Mouse (Mus musculus): ENCODE results near the gene Sorl1. TPM values are rescaled to one million over a fixed set of nuclear protein-coding genes. Genes with fewer than 3 reads are reported as not detected.

Gene Sorl1
- total RNA-seq, 2 experiments from 2014 or later: 12.5 to 13.3 TPM

- DNase-seq: no peak
- intact Hi-C loops (cut with DNase I): loop anchor here (5.0 kb wide), 3 partner anchors 51 to 119 kb away; no protein-coding TSS in a partner anchor
Observed at GRCm38 (mm10) chr9:42123204-42123603, 893 bp downstream of the Sorl1 start.

GRCm38 (mm10) chr9:42122441-42122840, 1.7 kb downstream of the Sorl1 start:
- intact Hi-C loops (cut with DNase I): loop anchor here (5.0 kb wide), 3 partner anchors 50 to 120 kb away; no protein-coding TSS in a partner anchor

GRCm38 (mm10) chr9:42121631-42122354, 2.3 kb downstream of the Sorl1 start:
- intact Hi-C loops (cut with DNase I): loop anchor here (5.0 kb wide), 3 partner anchors 49 to 121 kb away; no protein-coding TSS in a partner anchor
- no peak for DNase-seq

More at GRCm38 (mm10) chr9:42122441-42122840, 1.7 kb downstream of the Sorl1 start:
- no peak for DNase-seq

GRCm38 (mm10) chr9:42116418-42117056, 7.6 kb downstream of the Sorl1 start:
- intact Hi-C loops (cut with DNase I): no loop called here
- no peak for DNase-seq

GRCm38 (mm10) chr9:42115078-42115477, 9.0 kb downstream of the Sorl1 start:
- intact Hi-C loops (cut with DNase I): no loop called here
- DNase-seq: no peak

GRCm38 (mm10) chr9:42113316-42113715, 10.8 kb downstream of the Sorl1 start:
- DNase-seq: no peak
- intact Hi-C loops (cut with DNase I): no loop called here

- DNase-seq: no peak
- intact Hi-C loops (cut with DNase I): no loop called here
Observed at GRCm38 (mm10) chr9:42112691-42113090, 11.4 kb downstream of the Sorl1 start.

- intact Hi-C loops (cut with DNase I): no loop called here
- no peak for DNase-seq
Observed at GRCm38 (mm10) chr9:42111256-42111655, 12.8 kb downstream of the Sorl1 start.

GRCm38 (mm10) chr9:42109837-42110451, 14.2 kb downstream of the Sorl1 start:
- peak in 1 of 2 experiments; percentile 31 for DNase-seq
- intact Hi-C loops (cut with DNase I): no loop called here

- no peak for DNase-seq
- intact Hi-C loops (cut with DNase I): no loop called here
Observed at GRCm38 (mm10) chr9:42109131-42109530, 15.0 kb downstream of the Sorl1 start.

GRCm38 (mm10) chr9:42108369-42108951, 15.6 kb downstream of the Sorl1 start:
- intact Hi-C loops (cut with DNase I): no loop called here
- no peak for DNase-seq

GRCm38 (mm10) chr9:42107062-42107461, 17.0 kb downstream of the Sorl1 start:
- DNase-seq: no peak
- intact Hi-C loops (cut with DNase I): no loop called here

GRCm38 (mm10) chr9:42106305-42106704, 17.8 kb downstream of the Sorl1 start:
- intact Hi-C loops (cut with DNase I): no loop called here
- DNase-seq: no peak

GRCm38 (mm10) chr9:42103546-42103945, 20.6 kb downstream of the Sorl1 start:
- DNase-seq: no peak
- intact Hi-C loops (cut with DNase I): no loop called here

- intact Hi-C loops (cut with DNase I): no loop called here
- DNase-seq: no peak
Observed at GRCm38 (mm10) chr9:42102013-42102412, 22.1 kb downstream of the Sorl1 start.

GRCm38 (mm10) chr9:42101266-42101665, 22.8 kb downstream of the Sorl1 start:
- DNase-seq: no peak
- intact Hi-C loops (cut with DNase I): no loop called here

- intact Hi-C loops (cut with DNase I): no loop called here
- DNase-seq: no peak
Observed at GRCm38 (mm10) chr9:42100618-42101210, 23.4 kb downstream of the Sorl1 start.

GRCm38 (mm10) chr9:42098474-42099121, 25.5 kb downstream of the Sorl1 start:
- no peak for DNase-seq
- intact Hi-C loops (cut with DNase I): no loop called here

GRCm38 (mm10) chr9:42097731-42098473, 26.2 kb downstream of the Sorl1 start:
- intact Hi-C loops (cut with DNase I): no loop called here
- no peak for DNase-seq

All from heart, postnatal 36 days (tissue).